Mouse (Mus musculus) regulatory T cell (primary cell): ENCODE measurements at regions not wholly inside any gene's neighbourhood (a gene's known extent, or its start where the extent isn't known, plus 50 kb on each side); places are given as distances from the start of the nearest gene placed in this dataset.

Source experiments
- in situ Hi-C: fragments of 300-600 bp; cut with MboI, MseI; formaldehyde crosslinking; loops from one replicate; pipeline ENCODE4 v1.15.1; 2025; ENCODE audit warnings: high pct_unique_total_duplicates

GRCm38 (mm10) chr15:45612954-45613353, 5478.8 kb downstream of the 9330182O14Rik start:
- in situ Hi-C loops: loop anchor here (5.0 kb wide), 1 partner anchor 51 kb away; no protein-coding TSS in a partner anchor

DNA sequence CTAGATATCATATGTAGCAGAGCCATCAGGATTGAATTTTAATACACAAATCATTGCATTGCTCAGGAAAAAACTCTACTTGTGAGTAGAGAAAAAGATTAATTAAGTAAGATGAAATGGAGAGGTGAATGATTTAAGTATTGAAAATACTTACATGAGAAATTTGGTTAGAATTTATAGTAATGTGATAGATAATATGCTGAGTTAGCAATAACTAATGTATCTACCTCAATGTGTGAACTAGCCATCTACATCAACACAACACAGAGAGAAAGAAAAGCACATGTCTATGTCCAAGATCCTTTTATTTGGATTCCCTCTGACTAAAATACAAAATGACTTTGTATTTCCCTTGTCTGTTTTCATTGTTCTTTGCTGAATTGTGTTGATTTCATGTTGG, 5512.1 kb downstream of the 9330182O14Rik start:
- in situ Hi-C loops: no loop called here

GRCm38 (mm10) chr15:45663601-45664000, 5529.4 kb downstream of the 9330182O14Rik start:
- in situ Hi-C loops: no loop called here

DNA sequence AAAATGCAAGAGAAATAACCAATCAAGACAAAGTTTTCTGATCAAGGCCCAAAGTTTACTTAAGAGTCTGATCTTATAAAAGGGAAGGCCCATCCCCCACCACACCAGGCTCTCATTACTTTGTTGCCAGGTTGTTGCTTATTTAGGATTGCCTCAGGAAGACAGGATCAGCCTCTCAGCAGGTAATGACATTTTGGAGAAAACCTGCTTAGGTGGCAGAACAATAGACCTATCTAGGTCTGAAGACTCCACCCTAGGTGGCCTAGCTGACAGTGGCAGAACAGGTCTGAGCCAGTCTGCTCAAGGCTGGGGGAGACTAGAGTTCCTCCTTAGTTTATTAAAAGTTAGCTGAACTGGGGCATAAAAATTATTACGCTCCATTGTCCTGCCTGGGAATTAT, 5555.3 kb downstream of the 9330182O14Rik start:
- in situ Hi-C loops: no loop called here

DNA sequence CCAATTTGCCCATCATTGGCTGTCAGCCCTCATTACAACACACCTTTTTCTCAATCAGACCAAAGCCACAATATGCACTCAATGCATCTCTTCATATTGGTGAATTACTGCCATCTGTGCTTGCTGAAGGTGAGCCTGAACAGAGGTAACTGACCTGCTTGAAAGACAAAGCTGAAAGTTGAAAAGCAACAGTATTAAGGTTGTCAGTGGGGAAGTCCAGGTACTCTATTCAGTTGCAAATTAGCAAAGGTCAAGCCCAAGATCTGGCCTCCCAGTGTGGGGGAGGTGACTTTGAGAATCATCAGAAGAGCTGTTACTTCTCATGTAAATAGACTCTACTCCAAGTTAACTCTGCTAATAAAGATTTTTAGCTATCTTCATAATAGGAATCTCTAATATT, 5555.9 kb downstream of the 9330182O14Rik start:
- in situ Hi-C loops: no loop called here

DNA sequence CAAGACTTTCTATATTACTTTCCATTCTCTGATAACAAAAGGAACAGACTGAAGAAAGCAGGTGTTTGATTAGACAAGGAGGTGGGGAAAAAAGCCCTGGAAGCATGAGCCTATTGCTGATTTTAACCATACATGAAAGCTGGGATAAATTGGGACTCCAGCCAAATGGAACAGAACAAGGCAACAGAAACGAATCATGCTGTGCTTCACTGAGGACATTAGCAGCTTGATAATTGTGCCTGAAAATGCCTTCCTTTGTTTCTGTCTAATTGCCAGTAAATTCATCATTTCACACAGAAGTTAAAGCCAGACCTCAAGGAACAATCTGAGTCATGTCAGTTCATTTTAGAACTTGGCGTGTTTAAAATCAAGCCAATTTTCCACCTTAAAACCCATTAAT, 5576.9 kb downstream of the 9330182O14Rik start:
- in situ Hi-C loops: no loop called here

GRCm38 (mm10) chr15:45730370-45731153, 5596.4 kb downstream of the 9330182O14Rik start:
- in situ Hi-C loops: no loop called here

GRCm38 (mm10) chr15:45763225-45763624, 5629.1 kb downstream of the 9330182O14Rik start:
- in situ Hi-C loops: no loop called here
